Mouse (Mus musculus) left cerebral cortex, adult 9 months (tissue): Measurements from ENCODE around the gene Dnajc4.

ENCODE experiments used
- DNase-seq, 2 experiments: peaks; one replicate each; pipeline ENCODE4 v3.0.0; 2022; ENCODE audit warnings: low spot score in 2 of 2

Gene Dnajc4

GRCm38 (mm10) chr19:6975537-6976521 is 16.5 kb downstream of the Dnajc4 start, which contains the start of gene Plcb3:
TSS of gene Plcb3 (minus strand) at chr19:6976470.
- peak in 1 of 2 experiments; percentile 71 for DNase-seq

GRCm38 (mm10) chr19:6974211-6975205 is 17.9 kb downstream of the Dnajc4 start, which contains the start of gene Ppp1r14b:
TSS of gene Ppp1r14b (plus strand) at chr19:6974968.
- peak in 1 of 2 experiments; percentile 72 for DNase-seq

- DNase-seq = no peak
Observed at GRCm38 (mm10) chr19:6973581-6974190, 18.7 kb downstream of the Dnajc4 start.

DNA sequence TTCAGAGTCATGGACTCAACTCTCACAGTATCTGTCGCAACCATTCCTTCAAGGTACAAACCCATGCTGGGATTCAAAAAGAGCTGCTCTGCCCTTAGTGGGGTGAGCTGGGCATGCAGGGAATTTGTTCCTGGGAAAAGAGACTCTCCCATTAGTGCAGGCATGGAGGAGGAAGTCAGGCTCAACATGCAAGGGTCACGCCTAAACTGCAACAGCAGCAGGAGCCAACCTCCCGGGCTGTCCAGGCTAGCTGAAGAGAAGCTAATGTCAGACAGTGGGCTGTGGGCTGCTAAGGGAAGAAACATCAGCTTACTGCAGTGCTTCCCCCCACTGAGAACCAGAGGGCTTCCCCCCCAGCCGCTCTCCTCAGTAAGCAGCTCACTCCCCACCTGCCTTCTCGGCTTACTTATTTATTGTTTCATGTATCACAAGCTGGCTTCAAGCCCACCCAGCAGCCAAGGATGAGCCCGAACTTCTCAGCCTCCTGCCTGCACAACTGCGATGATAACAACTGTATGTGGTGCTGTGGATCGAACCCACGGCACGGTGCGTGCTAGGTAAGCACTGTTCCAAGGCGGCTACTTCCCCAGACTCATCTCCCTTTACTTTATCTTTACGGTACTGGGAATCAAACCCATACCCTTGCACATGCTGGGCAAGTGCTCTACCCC is 20.0 kb downstream of the Dnajc4 start:
- no peak for DNase-seq

- DNase-seq = no peak
Observed at GRCm38 (mm10) chr19:6971644-6972043, 20.7 kb downstream of the Dnajc4 start.

GRCm38 (mm10) chr19:6970460-6971085 is 21.8 kb downstream of the Dnajc4 start:
- no peak for DNase-seq

DNA sequence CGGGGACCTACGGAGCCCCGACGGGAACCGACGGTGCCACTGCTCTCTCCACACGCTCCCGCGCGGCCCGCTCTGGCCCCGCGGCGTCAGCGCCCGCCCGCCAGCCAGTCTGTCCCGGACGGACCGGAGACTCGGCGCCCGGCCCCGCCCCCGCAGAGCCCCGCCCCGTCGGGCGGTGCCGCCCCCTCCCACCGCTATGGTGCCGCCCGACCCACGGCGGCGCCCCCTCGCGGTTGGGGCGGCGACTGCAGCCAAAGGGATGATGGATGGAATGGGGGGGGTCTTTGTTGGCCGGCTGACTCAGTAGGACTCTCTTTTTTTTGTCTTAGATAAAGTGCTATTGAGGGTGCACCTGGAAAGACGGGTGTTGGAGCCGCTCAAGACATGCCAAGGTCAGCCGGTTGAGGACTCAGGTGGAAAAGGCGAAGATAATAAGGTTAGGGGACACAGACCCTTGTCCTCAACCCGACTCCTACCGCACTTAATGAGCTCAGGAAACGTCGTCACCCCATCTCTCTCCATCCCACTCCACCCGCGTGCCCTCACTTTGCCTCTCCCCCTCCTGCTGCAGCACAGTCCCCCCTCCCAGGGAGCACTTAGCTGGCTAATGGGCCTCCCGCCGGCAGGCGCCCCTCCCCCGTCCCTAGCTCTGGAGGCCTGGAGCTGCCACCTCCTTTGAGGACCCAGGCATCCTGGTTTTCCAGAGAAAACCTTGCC is 22.5 kb downstream of the Dnajc4 start:
- no peak for DNase-seq

GRCm38 (mm10) chr19:6969291-6969664 is 23.1 kb downstream of the Dnajc4 start:
- no peak for DNase-seq

DNA sequence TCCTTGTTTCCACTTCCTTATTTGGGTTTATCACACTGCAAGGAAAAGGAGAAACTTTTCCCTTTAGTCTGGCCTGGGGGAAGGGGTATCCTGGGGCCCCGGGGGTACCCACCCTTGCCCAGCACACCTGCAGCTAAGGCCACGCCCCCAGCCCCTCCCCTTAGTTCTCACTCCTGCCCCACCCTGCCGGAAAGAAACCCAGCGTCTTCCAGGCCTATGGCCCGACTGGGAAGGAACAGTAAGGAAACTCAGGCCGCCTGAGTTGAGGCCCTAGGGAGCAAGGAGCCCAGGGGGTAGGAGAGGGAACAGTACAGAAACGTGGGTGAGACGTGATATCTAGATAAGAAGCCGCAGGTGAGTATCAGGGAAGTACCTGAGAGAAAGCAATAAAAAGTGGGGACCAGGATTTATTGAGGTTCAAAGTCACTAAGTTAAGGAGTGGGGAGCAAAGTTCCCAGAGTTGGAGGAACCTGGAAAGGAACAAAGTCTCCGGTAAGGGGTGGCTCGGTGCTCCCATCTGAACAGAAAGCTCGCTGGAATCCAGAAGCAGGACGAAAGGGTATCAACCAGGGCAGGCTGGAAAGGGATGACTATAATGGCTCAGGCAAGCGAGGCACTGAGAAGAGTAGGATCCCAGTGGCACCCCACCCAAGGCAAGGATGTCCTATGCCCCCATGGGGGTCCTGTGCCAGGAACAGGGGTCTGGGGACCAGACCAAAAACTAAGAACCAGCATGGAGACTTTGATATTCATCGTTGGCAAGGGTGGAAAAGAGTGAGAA is 23.7 kb downstream of the Dnajc4 start:
- no peak for DNase-seq

DNA sequence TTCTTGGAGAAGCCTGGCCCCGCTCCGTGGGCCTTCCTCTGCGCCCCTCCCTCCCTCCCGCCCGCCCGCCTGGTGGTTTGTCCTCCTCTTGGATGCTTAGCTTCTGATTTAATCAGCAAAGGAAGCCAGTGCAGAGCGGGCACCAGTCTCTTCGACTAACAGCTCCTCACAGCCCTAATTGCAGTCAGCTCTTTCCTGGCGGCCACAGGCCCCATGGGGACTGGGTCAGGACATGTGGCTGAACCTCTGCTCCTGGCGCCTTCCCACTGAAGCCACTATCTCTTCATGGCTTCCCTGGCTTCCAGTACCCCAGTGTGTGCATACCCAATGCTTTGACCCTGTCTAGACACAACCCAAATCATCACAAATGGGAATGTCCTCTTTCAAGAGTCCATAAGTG is 35.9 kb downstream of the Dnajc4 start:
- no peak for DNase-seq

GRCm38 (mm10) chr19:6955424-6955823 is 36.9 kb downstream of the Dnajc4 start:
- no peak for DNase-seq

GRCm38 (mm10) chr19:6954046-6954445 is 38.3 kb downstream of the Dnajc4 start:
- no peak for DNase-seq

DNA sequence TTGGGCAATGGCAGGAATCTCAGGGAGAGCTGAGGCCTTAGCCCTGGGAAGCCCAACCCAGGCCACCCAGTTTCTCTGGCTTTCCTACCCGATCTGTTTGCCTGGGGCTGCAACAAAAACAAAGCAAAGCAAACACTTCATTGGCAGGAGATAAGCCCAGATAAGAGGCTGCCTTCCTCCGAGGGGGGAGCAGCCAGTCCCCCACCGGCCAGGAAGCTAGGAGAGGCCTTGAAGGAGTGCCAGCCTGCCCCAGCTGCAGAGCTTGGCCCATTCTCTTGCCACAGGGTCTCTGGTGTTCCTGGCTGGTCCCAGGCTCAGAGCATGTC is 39.7 kb downstream of the Dnajc4 start:
- DNase-seq = no peak

DNA sequence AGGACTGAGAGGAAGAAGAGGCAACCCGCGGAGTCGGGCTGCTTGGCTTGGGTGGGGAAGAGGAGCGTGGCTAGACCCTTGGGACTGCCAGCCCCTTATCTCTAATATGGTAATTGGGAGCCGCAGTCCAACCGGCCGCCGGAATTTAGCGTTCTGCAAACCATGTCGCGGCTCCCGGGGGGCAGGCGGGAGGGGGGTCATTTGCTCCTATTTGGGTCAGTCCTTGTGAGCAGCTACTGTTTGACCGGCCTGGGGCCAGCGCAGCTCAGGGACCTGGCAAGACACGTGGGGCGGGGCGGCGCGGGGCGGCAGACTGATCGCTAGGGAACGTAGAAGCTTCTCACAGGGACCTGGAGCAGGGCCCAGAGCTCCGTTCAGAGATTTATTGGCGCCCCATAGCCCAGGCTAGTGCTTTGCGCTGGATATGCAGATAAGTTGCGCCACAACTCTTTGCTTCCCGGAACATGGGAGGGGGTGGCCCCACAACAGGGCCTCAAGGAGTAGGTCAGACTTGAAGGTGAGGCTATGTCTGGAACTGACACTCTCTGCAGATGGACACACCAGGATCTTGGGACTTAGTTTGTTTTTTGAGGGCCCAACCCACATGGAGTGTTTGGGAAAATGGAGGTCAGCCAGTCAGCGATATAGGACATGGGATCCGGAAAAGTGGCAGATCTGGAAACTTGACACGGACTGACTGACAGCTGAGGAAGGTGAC is 40.2 kb downstream of the Dnajc4 start:
- DNase-seq = peak in 1 of 2 experiments; percentile 72

DNA sequence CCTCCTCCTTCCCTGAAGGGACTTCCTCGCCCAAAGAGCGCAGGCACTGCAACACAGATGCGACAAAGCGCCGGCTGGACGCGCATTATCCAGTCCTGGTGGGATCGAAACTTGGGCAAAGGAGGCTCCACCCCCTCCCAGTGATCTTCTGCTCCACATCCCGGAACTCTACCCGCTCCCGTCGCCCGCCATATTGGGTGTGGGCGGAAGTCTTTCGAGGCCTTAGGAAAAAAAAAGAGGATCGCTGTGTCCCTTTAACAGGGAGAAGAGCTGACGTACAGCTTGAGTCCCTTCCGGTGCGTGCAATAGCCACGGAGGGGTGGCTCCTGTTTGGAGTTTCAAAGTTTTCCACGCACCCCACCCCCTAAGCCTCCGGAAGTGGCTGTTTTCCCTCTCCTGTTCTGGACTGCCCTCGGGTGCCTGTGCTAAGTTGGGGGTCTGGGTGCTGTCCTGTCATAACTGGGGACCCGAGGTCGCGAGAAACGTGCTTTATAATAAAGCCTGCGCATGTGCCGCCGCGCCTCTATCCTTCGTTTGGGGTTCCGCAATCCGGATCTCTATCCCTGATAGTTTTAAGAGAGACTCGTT is 40.9 kb downstream of the Dnajc4 start:
- DNase-seq = peak; percentile 91 to 96

DNA sequence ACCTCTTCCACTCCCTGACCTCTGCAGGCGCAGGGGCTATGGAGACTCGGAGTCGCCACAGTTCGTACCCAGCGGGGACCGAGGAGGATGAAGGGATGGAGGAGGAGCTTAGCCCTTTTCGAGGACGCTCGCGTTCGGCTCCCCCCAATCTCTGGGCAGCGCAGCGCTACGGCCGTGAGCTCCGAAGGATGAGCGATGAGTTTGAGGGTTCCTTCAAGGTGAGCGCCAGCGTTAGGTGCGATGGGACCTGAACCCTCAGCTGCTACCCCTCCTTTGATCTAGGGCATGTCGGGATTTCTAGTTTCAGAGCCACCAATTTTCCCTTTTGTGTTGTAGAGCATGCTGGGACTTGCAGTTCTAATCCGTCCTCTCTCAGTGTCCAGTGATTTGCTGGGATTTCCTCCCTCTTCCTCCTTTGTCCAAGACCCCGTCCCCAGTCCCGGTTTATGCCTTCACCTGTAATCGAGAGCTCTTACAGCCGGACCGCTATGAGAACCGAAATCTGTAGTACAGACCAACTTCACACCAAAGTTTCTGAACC is 41.7 kb downstream of the Dnajc4 start:
- DNase-seq = peak in 1 of 2 experiments; percentile 69

DNA sequence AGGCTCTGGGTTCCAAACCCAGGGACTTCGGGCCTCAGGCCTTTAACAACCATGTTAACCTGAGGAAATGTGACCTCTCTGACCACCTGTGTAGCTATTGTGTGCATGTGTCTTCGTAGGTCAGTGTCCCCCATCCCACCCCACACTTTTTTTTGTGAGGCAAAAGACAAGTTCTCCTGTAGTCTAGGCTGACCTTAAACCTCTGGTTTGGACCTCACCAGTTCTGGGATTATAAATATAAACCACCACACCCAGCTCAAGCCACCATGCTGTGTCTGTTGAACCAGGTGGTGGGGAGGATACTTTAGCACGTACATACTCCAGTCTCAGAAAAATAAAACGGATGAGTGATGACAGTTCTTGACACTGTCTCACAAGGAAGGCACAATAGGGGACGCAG is 42.4 kb downstream of the Dnajc4 start:
- DNase-seq = no peak

DNA sequence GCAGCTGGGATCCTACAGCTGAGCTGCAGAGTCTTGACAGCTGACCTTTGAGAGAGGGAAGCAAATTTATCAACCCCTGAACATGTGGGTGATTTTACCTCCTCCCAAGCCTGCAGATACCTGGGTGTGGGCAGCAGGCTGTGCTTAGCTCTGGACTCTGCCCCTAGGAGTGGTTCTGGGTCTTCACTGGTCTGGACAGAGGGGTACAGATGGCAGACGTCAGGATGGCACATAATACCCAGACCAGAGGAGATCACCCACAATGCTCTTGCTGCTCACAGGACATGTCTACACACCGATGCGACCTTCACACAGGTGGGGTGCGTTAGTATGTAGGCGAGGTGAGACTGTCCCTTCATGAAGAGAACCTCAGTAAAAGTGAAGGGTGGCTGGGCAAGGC is 42.8 kb downstream of the Dnajc4 start:
- no peak for DNase-seq
